Mouse (Mus musculus) myocyte (in vitro differentiated cells): ENCODE measurements at regions not wholly inside any gene's neighbourhood (a gene's known extent, or its start where the extent isn't known, plus 50 kb on each side); places are given as distances from the start of the nearest gene placed in this dataset.

Experiments
- CEBPB ChIP-seq: IDR thresholded peaks from 2 replicates; pipeline ENCODE4 v1.6.1; 2011; ENCODE audit warnings: mild to moderate bottlenecking, moderate library complexity; ENCODE audit not compliant: poor library complexity, insufficient read depth, severe bottlenecking
- E2F4 ChIP-seq: IDR thresholded peaks from one replicate; pipeline ENCODE4 v1.6.1; 2011; ENCODE audit warnings: mild to moderate bottlenecking, control low read depth, moderate library complexity; ENCODE audit not compliant: insufficient read depth
- MAX ChIP-seq: IDR thresholded peaks from one replicate; pipeline ENCODE4 v1.6.1; 2011; ENCODE audit warnings: low read depth, mild to moderate bottlenecking, control low read depth
- MYOD1 ChIP-seq, 3 experiments: IDR thresholded peaks; one replicate each; pipeline ENCODE4 v1.6.1; 2011; ENCODE audit warnings: control low read depth in 2 of 3, low read depth in 2 of 3, mild to moderate bottlenecking in 2 of 3, moderate library complexity in 1 of 3; ENCODE audit not compliant: insufficient read length in 2 of 3, control insufficient read depth in 1 of 3
- POLR2A ChIP-seq: IDR thresholded peaks from one replicate; pipeline ENCODE4 v1.6.1; 2011; ENCODE audit warnings: low read depth, mild to moderate bottlenecking, control low read depth, moderate library complexity; ENCODE audit not compliant: insufficient read length
- REST ChIP-seq: IDR thresholded peaks from one replicate; pipeline ENCODE4 v1.6.1; 2011; ENCODE audit warnings: mild to moderate bottlenecking, control low read depth, moderate library complexity; ENCODE audit not compliant: insufficient read depth, insufficient read length
- TCF12 ChIP-seq: IDR thresholded peaks from one replicate; pipeline ENCODE4 v1.6.1; 2011; ENCODE audit warnings: mild to moderate bottlenecking, control low read depth; ENCODE audit not compliant: poor library complexity, insufficient read depth, severe bottlenecking
- USF1 ChIP-seq: IDR thresholded peaks from one replicate; pipeline ENCODE4 v1.6.1; 2011; ENCODE audit warnings: low read depth, mild to moderate bottlenecking, control low read depth, moderate library complexity

DNA sequence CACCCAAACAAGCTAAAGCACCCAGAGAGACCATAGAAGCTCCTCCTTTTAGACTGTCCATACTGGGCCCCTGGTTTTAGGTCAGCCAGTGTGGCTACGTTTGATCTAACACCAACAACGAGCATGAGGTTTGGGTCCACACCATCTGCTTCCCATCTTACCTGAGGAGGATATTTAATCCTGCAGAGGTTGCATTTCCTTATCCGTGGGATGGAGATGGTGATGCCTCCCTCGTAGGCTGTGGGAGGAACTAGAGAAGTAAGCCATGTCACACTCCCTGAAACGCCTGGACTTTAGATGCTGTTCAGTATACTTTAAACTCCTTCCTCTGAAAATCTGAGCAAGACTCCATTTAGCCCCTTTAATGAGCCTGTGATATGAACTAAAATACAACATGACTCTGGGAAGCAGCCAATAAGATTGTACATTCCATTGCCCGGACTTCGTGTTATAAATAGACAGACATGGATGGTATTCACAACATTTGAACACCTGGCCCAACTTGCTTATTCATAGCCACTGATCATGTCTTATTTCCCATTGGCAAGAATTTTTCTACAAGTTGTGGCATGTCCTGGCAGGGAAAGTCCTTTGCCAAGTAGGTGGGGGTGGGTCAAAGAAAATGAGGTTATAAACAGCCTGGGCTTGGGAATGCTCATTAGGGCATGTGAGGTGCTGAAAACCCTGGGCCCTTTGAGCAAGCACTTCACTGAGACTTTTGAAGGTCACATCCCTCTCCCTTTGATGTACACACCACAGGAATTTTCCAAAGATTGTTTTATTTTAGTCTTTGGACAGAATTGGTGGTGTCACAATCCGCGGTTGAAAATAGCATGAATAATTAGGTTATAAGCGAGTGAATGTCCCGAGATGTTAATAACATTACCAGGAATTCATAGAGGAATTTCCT lies 89.7 kb upstream of the Pgrmc2 start:
- TF ChIP-seq POLR2A (no peak), REST (no peak), TCF12 (no peak), MAX (no peak), USF1 (no peak), MYOD1 (IDR thresholded peaks at IDR 0.05; ENCODE audit: control insufficient read depth in 1 of 3, insufficient read length in 2 of 3, low read depth in 2 of 3) (no peak), E2F4 (no peak), CEBPB (no peak)
